Mouse (Mus musculus) right cerebral cortex, postnatal 4 days (tissue): ENCODE data around the gene Rcsd1.
"Not testable (repeated sequence)": the region's sequence is repeated elsewhere in the genome, so short reads cannot be mapped to it uniquely, and the experiment has no call there.

Experiments used
- DNase-seq: peaks from one replicate; pipeline ENCODE4 v3.0.0-alpha.2; 2022

The Rcsd1 gene

GRCm38 (mm10) chr1:165686349-165686748 is 23.2 kb downstream of the Rcsd1 start:
- DNase-seq = no peak

DNA sequence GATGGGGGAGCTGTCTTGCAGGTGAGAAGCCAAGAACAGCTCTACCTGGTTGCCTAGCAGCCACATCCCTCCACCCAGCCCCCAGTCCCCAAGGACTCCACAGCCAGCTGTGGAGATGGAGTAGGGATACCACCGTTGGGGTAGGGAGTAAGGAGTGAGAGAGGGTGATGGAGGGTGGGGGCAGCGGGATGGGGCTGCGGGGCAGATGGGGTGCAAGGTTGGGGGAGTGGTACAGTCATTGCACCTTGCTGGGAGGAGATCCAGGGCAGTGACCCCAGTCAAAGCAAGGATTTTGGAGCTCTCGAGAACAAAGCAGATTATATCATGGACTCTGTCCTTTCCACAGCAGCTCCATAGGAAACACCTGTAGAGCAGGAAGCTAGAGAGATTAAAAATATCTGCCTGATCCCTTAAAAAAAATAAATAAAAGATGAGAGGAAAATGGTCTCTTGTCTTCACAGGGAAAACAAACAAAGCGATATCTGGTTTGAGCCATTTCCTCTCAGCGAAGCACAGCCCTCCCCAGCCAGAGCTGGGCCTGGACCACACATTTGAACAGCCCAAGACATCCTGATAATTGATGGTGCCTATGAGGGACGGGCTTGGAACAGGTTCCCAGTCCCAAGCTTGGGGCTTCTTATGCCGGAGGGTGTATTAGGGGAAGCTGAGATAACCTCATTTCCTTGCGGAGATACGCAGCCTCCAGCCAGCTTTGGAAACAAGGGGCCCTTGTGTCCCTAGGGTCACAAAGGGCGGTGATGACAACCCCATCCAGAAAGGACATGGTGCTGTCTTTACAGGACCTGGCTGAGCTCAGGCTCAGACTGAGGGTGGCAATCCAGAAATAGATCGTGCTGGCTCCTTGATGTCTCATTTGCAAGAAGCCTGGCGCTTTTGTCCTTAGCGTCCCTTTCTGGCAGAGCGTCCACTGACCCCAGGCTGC is 25.0 kb downstream of the Rcsd1 start:
- DNase-seq = no peak

- DNase-seq = no peak
These were observed 27.3 kb downstream of the Rcsd1 start for GRCm38 (mm10) chr1:165682056-165682853.

- no peak for DNase-seq
These were observed 28.3 kb downstream of the Rcsd1 start for GRCm38 (mm10) chr1:165681045-165681794.

- not testable (repeated sequence) for DNase-seq
These were observed 29.5 kb downstream of the Rcsd1 start for GRCm38 (mm10) chr1:165680086-165680485.

DNA sequence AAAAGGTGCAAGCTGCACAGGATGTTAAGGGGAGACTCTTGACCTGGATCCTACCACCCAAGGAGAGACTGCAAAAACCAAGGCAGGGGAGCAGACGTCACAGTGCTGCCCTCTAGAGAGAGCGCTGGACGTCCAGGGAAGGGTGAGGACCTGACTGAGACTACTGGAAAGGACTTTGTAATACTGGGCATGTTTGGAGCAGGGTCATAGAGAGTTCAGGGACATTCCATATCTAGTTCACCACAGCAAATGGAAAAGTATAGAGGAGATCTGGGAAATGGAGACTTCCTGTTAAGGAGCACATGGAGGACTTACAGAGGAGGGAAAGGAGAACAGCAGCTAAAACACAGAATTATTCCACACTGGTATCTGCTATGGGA is 29.9 kb downstream of the Rcsd1 start:
- no peak for DNase-seq

GRCm38 (mm10) chr1:165678861-165679617 is 30.5 kb downstream of the Rcsd1 start:
- no peak for DNase-seq

- DNase-seq = no peak
These were observed 32.0 kb downstream of the Rcsd1 start for GRCm38 (mm10) chr1:165677558-165677957.

GRCm38 (mm10) chr1:165676993-165677392 is 32.6 kb downstream of the Rcsd1 start:
- no peak for DNase-seq

GRCm38 (mm10) chr1:165675167-165675566 is 34.4 kb downstream of the Rcsd1 start:
- DNase-seq = no peak

GRCm38 (mm10) chr1:165672355-165672754 is 37.2 kb downstream of the Rcsd1 start:
- DNase-seq = no peak

DNA sequence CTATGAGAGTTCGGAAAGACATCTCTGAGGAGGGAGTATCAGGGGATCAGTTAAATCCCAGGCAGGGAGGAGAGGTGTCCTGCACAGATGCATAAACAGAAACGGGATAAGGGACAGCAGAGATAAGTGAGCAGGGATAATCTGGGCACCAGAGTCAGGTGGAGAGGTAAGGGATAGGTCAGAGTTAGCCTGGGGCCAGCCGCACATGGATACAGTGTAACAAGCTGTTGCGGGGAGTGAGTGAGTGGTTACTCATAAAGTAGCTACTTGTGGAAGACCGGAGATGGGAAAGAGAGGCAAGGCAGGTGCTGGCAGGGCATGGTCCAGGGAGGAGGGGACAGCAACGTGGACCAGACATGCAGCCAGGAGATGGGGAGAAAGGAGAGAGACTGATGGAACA is 39.5 kb downstream of the Rcsd1 start:
- DNase-seq = no peak

GRCm38 (mm10) chr1:165668904-165669303 is 40.7 kb downstream of the Rcsd1 start:
- DNase-seq = no peak

- no peak for DNase-seq
These were observed 42.2 kb downstream of the Rcsd1 start for GRCm38 (mm10) chr1:165667380-165667779.

DNA sequence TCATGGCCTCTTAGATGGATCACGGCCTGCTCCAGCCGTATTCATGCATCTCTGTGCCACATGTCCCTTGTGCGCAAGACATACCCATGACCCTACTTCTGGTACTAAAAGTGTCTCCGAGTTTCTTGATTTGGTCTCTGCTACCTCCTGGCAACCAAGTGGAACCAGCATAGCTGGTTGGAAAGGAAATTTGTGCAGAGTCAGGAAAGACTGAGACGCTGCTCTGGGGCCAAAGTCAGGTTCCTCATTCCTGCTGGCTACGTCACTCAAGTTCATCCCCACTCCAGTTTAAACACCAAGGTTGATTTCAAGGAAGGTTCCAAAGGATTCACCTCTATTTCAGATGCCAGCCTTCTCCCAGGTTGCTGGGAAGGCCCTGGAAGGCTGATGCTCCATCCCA is 42.6 kb downstream of the Rcsd1 start:
- DNase-seq = no peak

- no peak for DNase-seq
These were observed 43.8 kb downstream of the Rcsd1 start for GRCm38 (mm10) chr1:165665758-165666157.

- peak; percentile 19 for DNase-seq
These were observed 46.3 kb downstream of the Rcsd1 start for GRCm38 (mm10) chr1:165663277-165663676.

DNA sequence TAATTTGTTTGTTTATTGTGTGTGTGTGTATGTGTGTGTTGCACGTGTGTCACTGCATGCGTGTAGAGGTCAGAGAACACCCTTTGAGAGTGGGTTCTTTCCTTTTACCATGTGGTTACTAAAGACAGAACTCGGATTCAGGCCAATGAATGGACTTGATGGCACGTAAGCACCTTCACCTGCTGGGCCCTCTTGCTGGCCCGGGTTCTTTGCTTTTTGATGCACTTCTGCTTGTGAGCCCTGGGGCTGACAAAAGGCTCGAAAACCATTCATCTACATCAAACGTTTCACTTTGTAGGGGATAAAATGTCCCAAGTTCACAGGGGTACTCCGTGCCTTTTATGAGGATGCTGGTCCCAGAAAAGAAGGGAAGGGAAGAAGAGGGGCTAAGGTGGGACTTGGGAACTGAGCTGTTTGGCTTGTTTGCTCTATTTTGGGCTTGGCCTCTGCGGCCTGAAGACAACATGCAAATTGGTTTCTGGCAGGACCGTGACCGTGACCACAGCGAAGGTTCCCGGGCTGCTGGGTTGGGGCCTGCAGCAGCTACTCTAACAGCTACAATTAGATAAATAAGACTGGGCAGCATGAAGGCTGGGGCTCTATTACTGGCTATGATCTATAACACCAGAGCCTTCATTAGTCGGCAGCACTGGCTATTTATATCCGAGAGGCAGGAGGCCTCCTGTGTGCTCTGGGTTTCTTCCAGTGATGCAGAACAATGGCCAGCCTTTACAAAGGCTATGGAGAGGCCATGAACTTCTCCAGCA is 46.9 kb downstream of the Rcsd1 start:
- DNase-seq = no peak

DNA sequence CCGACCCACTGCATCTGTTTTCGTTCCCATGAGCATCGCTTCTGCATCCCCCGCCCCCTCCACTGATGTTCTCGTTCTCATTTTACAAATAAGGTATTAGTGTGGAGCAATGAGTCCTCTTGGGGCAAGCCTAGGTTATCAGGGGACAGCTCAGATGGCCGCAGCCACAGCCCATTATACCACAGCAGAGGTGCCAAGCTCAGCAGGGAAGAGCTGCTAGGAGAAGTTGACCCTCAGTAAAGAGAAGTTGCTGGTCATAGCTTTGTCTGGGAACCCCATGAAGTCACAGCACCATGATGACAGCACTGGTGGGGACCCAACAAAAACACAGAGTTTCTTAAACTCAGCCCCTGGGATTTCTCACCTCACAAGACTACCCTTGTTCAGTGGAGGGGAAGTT is 47.8 kb downstream of the Rcsd1 start:
- DNase-seq = no peak

- DNase-seq = no peak
These were observed 48.4 kb downstream of the Rcsd1 start for GRCm38 (mm10) chr1:165661191-165661590.

GRCm38 (mm10) chr1:165660774-165661173 is 48.8 kb downstream of the Rcsd1 start:
- peak; percentile 60 for DNase-seq

- DNase-seq = peak; percentile 62
These were observed 51.0 kb downstream of the Rcsd1 start for GRCm38 (mm10) chr1:165658602-165659001.
